Mouse (Mus musculus): ENCODE measurements around the gene Ube2g1. TPM values are rescaled to one million over a fixed set of nuclear protein-coding genes. Genes with fewer than 3 reads are reported as not detected.

The Ube2g1 gene
- total RNA-seq (2014; fragmentation: Nextera tagmentation) = 27.1 and 37.5 TPM in 2 replicates
- total RNA-seq (2017) = 35.6 and 54.0 TPM in 2 replicates

GRCm38 (mm10) chr11:72606694-72607407 lies at the start of gene Ube2g1:
Ube2g1 (plus strand) TSS chr11:72607283.
- ATAC-seq (replicated peaks; ENCODE audit: low FRiP score, low TSS enrichment, poor library complexity, severe bottlenecking) = peak; percentile 92

- no peak for ATAC-seq (replicated peaks; ENCODE audit: low FRiP score, low TSS enrichment, poor library complexity, severe bottlenecking)
Observed at GRCm38 (mm10) chr11:72558155-72558554, 48.9 kb upstream of the Ube2g1 start.

- no peak for ATAC-seq (replicated peaks; ENCODE audit: low FRiP score, low TSS enrichment, poor library complexity, severe bottlenecking)
Observed at GRCm38 (mm10) chr11:72560661-72561060, 46.4 kb upstream of the Ube2g1 start.

DNA sequence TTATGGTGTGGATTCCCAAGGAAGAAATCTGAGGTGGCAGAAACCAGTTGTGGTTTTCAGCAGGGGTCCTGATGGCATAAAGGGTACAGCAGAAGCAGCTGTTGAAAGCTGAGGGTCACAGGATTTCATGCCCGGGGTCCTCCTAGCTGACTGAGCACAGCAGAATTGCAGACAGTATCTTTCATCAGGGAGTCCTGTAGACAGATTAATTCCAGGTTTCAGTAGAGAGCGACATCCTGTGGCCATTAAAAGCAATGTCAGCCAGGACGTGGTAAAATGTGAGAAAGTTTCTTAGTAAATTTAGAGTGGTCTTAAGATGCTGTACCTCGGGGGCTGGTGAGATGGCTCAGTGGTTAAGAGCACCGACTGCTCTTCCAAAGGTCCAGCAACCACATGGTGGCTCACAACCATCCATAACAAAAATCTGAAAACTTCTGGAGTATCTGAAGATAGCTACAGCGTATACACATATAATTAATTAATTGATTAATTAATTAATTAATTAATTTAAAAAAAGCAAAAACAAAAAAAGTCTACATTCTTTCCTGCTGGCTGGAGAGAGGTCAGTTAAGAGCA lies 42.8 kb upstream of the Ube2g1 start:
- ATAC-seq (replicated peaks; ENCODE audit: low FRiP score, low TSS enrichment, poor library complexity, severe bottlenecking) = peak; percentile 65

DNA sequence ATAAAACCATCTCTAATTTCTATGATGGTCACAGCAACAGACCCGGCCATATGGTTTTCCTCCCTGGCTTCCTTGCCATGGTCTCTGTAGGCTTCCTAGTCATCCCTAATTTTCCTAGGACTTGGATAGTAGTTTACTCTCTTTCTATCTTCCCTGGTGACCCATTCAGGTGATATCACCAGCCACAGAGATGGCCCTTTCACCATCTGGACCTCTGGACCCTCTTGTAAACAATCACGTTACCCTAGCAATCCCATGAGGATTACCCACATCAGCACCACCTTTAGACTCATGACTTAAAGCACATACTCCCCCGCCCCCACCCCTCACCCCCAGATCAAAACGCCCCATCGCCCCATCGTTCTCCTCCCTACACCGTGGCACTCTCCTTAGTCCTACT lies 40.8 kb upstream of the Ube2g1 start:
- ATAC-seq (replicated peaks; ENCODE audit: low FRiP score, low TSS enrichment, poor library complexity, severe bottlenecking) = no peak

- ATAC-seq (replicated peaks; ENCODE audit: low FRiP score, low TSS enrichment, poor library complexity, severe bottlenecking) = no peak
Observed at GRCm38 (mm10) chr11:72566816-72567338, 40.2 kb upstream of the Ube2g1 start.

GRCm38 (mm10) chr11:72569051-72569450 lies 38.0 kb upstream of the Ube2g1 start:
- peak; percentile 55; the same call in 1 of the 2 replicates for ATAC-seq (replicated peaks; ENCODE audit: low FRiP score, low TSS enrichment, poor library complexity, severe bottlenecking)

- ATAC-seq (replicated peaks; ENCODE audit: low FRiP score, low TSS enrichment, poor library complexity, severe bottlenecking) = no peak
Observed at GRCm38 (mm10) chr11:72569671-72570318, 37.3 kb upstream of the Ube2g1 start.

DNA sequence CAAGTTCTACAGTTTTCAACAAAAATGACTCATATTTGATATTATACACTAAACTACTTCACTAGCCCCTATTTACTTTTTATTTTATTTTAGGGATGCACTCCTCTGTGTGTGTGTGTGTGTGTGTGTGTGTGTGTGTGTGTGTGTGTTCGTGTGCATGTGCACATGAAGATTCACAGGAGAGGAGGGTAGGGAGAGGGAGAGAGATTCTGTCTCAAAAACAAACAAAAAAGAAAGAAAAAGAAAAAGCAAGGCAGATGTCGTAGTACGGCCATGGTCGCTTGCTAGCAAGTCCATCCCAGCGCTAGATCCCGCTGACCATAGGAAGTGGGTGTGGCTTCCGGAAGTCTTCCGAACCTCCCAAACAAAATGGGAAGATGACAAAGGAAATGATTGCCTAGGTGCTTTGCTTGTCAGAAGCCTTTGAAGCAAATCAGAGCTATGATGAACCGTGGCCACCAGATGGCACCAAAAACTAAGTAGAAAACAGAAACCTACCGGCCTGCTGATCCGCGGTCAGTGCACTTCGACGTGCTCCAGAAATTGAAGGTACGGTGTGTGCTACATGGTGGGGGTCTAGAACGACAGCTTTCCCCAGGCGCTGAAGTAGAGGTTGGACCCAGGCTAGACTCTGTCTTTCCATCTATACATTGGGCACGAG lies 36.6 kb upstream of the Ube2g1 start:
- peak; percentile 85 for ATAC-seq (replicated peaks; ENCODE audit: low FRiP score, low TSS enrichment, poor library complexity, severe bottlenecking)

DNA sequence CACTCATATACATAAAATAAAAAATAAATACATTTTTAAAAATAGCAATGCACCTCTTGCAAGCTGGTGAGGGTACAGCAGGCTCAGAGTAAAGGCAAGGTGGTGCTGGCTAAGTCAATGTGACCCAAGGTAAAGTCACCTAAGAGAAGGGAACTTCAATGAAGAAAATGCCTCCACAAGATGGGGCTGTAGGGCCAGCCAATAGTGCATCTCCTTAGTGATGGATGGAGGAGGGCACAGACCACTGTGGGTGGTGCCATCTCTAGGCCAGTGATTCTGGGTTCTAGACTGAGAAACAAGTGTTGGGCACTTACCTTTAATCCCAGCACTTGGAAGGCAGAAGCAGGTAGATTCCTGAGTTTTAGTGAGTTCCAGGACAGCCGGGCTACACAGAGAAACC lies 33.3 kb upstream of the Ube2g1 start:
- peak; percentile 53; the same call in 1 of the 2 replicates for ATAC-seq (replicated peaks; ENCODE audit: low FRiP score, low TSS enrichment, poor library complexity, severe bottlenecking)

DNA sequence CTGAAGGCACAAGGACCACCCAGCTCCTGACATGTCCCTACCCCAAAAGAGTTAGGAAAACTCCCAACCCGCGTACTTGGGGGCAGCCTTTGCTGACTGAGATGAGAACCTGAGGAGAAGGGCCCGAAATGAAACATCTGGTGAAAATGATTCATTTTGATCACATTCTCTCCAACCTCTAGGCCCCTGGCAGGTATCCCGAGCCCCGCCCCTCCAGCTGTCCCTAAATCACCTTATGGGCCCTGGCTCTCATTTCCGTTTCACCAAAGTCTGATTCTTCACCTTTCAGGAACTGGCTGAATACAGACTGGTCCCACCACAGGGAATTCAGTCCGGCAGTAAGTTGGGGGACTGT lies 31.0 kb upstream of the Ube2g1 start:
- ATAC-seq (replicated peaks; ENCODE audit: low FRiP score, low TSS enrichment, poor library complexity, severe bottlenecking) = no peak

GRCm38 (mm10) chr11:72576466-72577351 lies 30.4 kb upstream of the Ube2g1 start:
- peak; percentile 39 for ATAC-seq (replicated peaks; ENCODE audit: low FRiP score, low TSS enrichment, poor library complexity, severe bottlenecking)

GRCm38 (mm10) chr11:72578471-72578870 lies 28.6 kb upstream of the Ube2g1 start:
- no peak for ATAC-seq (replicated peaks; ENCODE audit: low FRiP score, low TSS enrichment, poor library complexity, severe bottlenecking)

DNA sequence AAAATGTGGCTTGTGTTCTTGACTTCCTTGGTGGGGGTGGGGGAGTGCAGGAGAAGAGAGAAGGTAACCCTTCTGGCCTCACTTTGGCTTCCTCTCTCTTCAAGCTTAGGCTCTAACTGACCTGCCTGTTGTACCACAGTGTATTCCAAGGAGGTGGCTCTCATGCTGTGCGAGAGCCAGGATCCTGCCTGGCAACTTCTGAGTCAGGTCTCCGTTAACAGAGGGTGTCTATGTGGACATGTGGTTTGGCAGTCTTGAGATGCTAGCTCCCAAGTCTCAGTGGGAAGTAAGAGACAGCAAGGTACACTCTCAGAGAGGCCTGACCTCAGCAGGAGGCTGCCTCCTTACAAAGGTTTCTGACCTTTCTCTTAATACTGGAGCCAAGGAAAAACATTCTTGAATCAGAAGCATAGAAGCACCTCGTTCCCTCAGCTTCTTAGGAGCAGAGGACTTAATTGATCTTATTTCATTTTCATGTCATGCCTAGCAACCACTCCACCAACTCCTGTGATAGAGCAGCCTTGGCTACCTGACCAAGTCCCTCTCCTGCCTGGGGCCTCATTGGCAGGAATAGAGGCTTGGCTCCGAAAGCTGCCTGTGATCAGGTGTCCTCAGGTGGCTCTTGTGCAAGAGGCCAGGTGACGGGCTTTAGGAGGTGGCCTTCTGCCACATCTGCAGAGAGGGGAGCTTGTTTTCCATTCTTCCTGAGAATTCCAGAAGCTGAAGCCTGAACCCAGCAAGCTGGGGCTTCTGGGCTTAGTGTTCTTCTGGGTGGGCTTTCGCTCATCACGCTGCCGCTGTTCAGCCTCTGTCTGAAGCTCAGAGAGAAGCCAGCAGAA lies 25.3 kb upstream of the Ube2g1 start:
- ATAC-seq (replicated peaks; ENCODE audit: low FRiP score, low TSS enrichment, poor library complexity, severe bottlenecking) = no peak

- ATAC-seq (replicated peaks; ENCODE audit: low FRiP score, low TSS enrichment, poor library complexity, severe bottlenecking) = no peak
Observed at GRCm38 (mm10) chr11:72582448-72582705, 24.7 kb upstream of the Ube2g1 start.

GRCm38 (mm10) chr11:72583092-72583491 lies 24.0 kb upstream of the Ube2g1 start:
- no peak for ATAC-seq (replicated peaks; ENCODE audit: low FRiP score, low TSS enrichment, poor library complexity, severe bottlenecking)

DNA sequence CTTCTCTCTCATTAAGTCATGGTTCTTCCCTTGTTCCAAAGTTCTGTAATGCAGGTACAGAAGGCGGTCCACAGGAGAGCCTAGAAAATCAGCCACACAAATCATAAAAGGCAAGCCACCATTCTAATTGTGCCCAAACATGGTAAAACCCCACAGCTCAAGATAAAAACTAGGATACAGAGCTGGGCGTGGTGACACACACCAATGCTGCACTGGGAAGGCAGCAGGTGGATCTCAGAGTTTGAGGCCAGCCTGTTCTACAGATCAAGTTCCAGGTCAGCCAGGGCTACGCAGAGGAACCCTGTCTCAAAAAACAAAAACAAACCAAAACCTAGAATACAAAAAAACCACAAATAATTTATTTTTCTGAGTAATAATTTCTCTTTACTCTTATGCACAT lies 20.5 kb upstream of the Ube2g1 start:
- 0 out of 2 replicates have a peak, but pooled peaks have one; percentile 65 for ATAC-seq (replicated peaks; ENCODE audit: low FRiP score, low TSS enrichment, poor library complexity, severe bottlenecking)

GRCm38 (mm10) chr11:72587537-72588233 lies 19.4 kb upstream of the Ube2g1 start:
- ATAC-seq (replicated peaks; ENCODE audit: low FRiP score, low TSS enrichment, poor library complexity, severe bottlenecking) = peak; percentile 20; the same call in 1 of the 2 replicates
